Mouse (Mus musculus) bone marrow macrophage, adult 2 months (primary cell): Measurements from ENCODE around the gene Mogat2.

ENCODE experiments used
- CTCF ChIP-seq: IDR thresholded peaks from 2 replicates; pipeline ENCODE4 v1.5.1; 2012; ENCODE audit warnings: low read depth, mild to moderate bottlenecking, low read length, moderate library complexity
- POLR2A ChIP-seq: IDR thresholded peaks from 2 replicates; pipeline ENCODE4 v1.6.1; 2012; ENCODE audit warnings: mild to moderate bottlenecking, low read depth, low read length, borderline replicate concordance

- TF ChIP-seq CTCF (no peak), POLR2A (no peak)
Measured at GRCm38 (mm10) chr7:99279586-99279985, 41.2 kb upstream of the Mogat2 start.
